Mouse (Mus musculus) small intestine, adult 2 months (tissue): ENCODE data around the gene Gm28048.

Experiments used
- CTCF ChIP-seq: fragments of 200-500 bp; IDR thresholded peaks from 2 replicates; pipeline ENCODE4 v1.5.1; 2012; ENCODE audit warnings: low read depth, mild to moderate bottlenecking, control low read depth, inconsistent platforms, low read length, moderate library complexity, mixed read lengths; ENCODE audit not compliant: insufficient replicate concordance, insufficient read length; ENCODE audit errors: extremely low read depth
- POLR2A ChIP-seq: fragments of 200-500 bp; IDR thresholded peaks from 2 replicates; pipeline ENCODE4 v1.6.1; 2012; ENCODE audit warnings: low read depth, mild to moderate bottlenecking, control low read depth, inconsistent platforms, low read length, moderate library complexity

GRCm38 (mm10) chr11:22882926-22883325 lies 99.0 kb downstream of the Gm28048 start:
- TF ChIP-seq CTCF (no peak), POLR2A (no peak)
